Mouse (Mus musculus) ovary, postnatal 36 days (tissue): Measurements from ENCODE around the gene Arpc3.
"Not testable (repeated sequence)": the region's sequence is repeated elsewhere in the genome, so short reads cannot be mapped to it uniquely, and the experiment has no call there.

Experiments used
- DNase-seq: peaks from one replicate; pipeline ENCODE4 v3.0.0; 2022; ENCODE audit warnings: low spot score, mixed read lengths

Arpc3 gene

GRCm38 (mm10) chr5:122439400-122440094 is 47.9 kb downstream of the Arpc3 start:
- no peak for DNase-seq

- peak; percentile 61 for DNase-seq
Observed at GRCm38 (mm10) chr5:122440095-122440630, 48.5 kb downstream of the Arpc3 start.

GRCm38 (mm10) chr5:122444492-122444891 is 52.8 kb downstream of the Arpc3 start:
- no peak for DNase-seq

- DNase-seq: no peak
Observed at GRCm38 (mm10) chr5:122445051-122445610, 53.5 kb downstream of the Arpc3 start.

GRCm38 (mm10) chr5:122447857-122448256 is 56.2 kb downstream of the Arpc3 start:
- no peak for DNase-seq

GRCm38 (mm10) chr5:122448869-122449268 is 57.2 kb downstream of the Arpc3 start:
- no peak for DNase-seq

- no peak for DNase-seq
Observed at GRCm38 (mm10) chr5:122449946-122450345, 58.3 kb downstream of the Arpc3 start.

GRCm38 (mm10) chr5:122450913-122451317 is 59.2 kb downstream of the Arpc3 start:
- no peak for DNase-seq

GRCm38 (mm10) chr5:122451324-122451723 is 59.6 kb downstream of the Arpc3 start:
- no peak for DNase-seq

GRCm38 (mm10) chr5:122452194-122452593 is 60.5 kb downstream of the Arpc3 start:
- DNase-seq: no peak

GRCm38 (mm10) chr5:122453188-122453587 is 61.5 kb downstream of the Arpc3 start:
- no peak for DNase-seq

GRCm38 (mm10) chr5:122454442-122454841 is 62.8 kb downstream of the Arpc3 start:
- no peak for DNase-seq

GRCm38 (mm10) chr5:122454883-122455282 is 63.2 kb downstream of the Arpc3 start:
- DNase-seq: no peak

GRCm38 (mm10) chr5:122455584-122455983 is 63.9 kb downstream of the Arpc3 start:
- no peak for DNase-seq

GRCm38 (mm10) chr5:122457054-122457453 is 65.4 kb downstream of the Arpc3 start:
- not testable (repeated sequence) for DNase-seq

- DNase-seq: no peak
Observed at GRCm38 (mm10) chr5:122458066-122458465, 66.4 kb downstream of the Arpc3 start.

GRCm38 (mm10) chr5:122459335-122459734 is 67.7 kb downstream of the Arpc3 start:
- DNase-seq: no peak

- no peak for DNase-seq
Observed at GRCm38 (mm10) chr5:122460656-122461055, 69.0 kb downstream of the Arpc3 start.

GRCm38 (mm10) chr5:122461431-122461830 is 69.8 kb downstream of the Arpc3 start:
- no peak for DNase-seq
